Mouse (Mus musculus) cerebellum, postnatal 4 days (tissue): ENCODE data around the gene Sox12.
A peak's percentile ranks its signal among the peaks of the same experiment; 100 is the strongest.
"Not testable (repeated sequence)": the region's sequence is repeated elsewhere in the genome, so short reads cannot be mapped to it uniquely, and the experiment has no call there.

Source experiments
- DNase-seq, 2 experiments: peaks; one replicate each; pipeline ENCODE4 v3.0.0; 2022; ENCODE audit warnings: low spot score in 2 of 2, mixed read lengths in 1 of 2

Gene Sox12

GRCm38 (mm10) chr2:152397680-152398435 is at the start of gene Sox12:
Gene Sox12 (minus strand): TSS chr2:152398063.
- DNase-seq, result peak; percentile 98 to 99

GRCm38 (mm10) chr2:152447461-152447860 is 49.6 kb upstream of the Sox12 start:
- no peak for DNase-seq

GRCm38 (mm10) chr2:152446642-152447041 is 48.8 kb upstream of the Sox12 start:
- no peak for DNase-seq

GRCm38 (mm10) chr2:152443281-152443680 is 45.4 kb upstream of the Sox12 start:
- peak in 1 of 2 experiments; percentile 65 for DNase-seq

DNA sequence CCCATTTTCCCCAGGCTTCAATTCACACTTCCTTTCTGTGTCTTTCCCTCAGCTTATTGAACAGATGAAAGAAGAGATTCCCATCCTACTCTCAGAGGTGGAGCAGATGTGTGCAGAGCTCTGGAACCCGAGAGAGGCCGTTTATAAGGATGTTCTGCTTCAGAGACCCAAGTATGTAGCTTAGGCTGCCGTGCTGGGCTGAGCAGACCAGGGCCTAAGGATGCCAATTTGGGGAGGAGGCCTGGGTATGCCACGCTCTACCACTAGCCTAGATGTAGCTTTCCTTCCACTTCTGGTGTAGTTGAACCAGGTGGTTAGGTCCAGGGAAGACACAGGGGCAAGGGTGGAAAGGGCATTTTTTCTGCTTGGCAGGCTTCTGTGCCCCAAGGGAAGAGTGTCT is 44.5 kb upstream of the Sox12 start:
- DNase-seq, result no peak

- DNase-seq, result no peak
These were observed 42.0 kb upstream of the Sox12 start for GRCm38 (mm10) chr2:152439833-152440232.

DNA sequence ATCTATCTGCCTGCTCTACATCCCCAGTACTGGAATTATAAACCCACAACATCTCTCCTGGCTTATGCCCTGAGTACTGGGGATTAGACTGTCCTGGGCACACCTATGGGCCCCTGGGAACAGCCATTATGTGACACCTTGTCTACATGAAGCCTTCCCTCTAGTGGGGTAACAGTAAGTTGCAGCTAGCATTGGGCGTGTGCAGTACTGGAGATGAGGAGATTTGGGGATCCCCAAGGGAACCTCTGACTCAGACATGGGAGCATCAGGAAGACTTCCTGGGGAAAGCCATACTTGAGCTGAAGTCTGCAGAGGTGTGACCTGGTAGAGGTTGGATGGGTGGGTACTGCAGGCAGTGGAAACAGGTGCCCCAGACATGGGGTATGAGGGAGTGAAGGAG is 41.1 kb upstream of the Sox12 start:
- DNase-seq, result no peak

GRCm38 (mm10) chr2:152436983-152437860 is 39.4 kb upstream of the Sox12 start:
- DNase-seq, result peak; percentile 82 to 90

GRCm38 (mm10) chr2:152436405-152436901 is 38.6 kb upstream of the Sox12 start:
- no peak for DNase-seq

- DNase-seq, result not testable (repeated sequence)
These were observed 30.6 kb upstream of the Sox12 start for GRCm38 (mm10) chr2:152428481-152428880.

DNA sequence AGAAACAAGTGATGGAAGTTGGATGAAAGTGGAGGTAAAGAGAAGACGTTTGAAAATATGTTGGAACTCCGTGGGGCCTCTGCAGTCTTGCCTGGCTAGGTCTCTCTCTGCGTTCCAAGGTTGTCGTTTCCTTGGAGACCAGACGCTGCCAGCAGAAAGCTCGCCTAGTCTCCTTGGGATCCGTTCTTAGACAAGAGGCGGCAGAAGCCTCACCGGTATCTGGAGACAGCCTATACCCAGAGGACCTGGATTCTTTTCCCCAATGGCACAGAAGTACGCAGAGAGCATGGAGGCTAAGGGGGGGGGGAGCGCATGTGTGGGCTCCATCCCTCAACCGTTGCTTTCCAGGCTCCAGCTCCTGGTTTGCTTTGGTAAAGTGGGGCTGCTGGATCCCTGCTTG is 29.6 kb upstream of the Sox12 start:
- DNase-seq, result no peak

DNA sequence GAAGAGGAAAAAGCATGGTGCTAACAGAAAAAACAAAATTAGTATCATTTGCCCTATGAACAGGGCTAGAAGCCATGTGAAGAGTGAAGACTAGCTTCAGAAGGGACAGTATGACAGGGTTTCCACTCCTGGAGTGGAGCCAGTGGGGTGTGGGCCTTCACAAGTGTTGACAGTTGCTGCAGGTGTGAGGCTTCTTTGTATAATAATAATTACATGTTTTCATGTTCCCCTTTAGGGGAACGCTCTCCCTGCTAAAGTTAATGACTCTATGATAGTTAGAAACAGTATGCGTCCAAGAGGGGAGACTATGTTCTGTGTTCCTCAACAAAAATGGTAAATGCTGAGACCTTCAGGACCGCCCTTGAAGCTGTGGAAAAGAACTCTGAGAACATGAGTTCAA is 17.9 kb upstream of the Sox12 start:
- DNase-seq, result no peak

GRCm38 (mm10) chr2:152415287-152415686 is 17.4 kb upstream of the Sox12 start, which contains the start of gene 6820408C15Rik:
Gene 6820408C15Rik (plus strand): TSS chr2:152415587.
- no peak for DNase-seq

- peak; percentile 72 to 88 for DNase-seq
These were observed 16.8 kb upstream of the Sox12 start, which contains the start of gene Zcchc3 for GRCm38 (mm10) chr2:152414591-152415165. Gene Zcchc3 (minus strand): TSS chr2:152415027.

- peak in 1 of 2 experiments; percentile 31 for DNase-seq
These were observed 16.1 kb upstream of the Sox12 start for GRCm38 (mm10) chr2:152413765-152414584.

- no peak for DNase-seq
These were observed 15.4 kb upstream of the Sox12 start for GRCm38 (mm10) chr2:152413158-152413764.

DNA sequence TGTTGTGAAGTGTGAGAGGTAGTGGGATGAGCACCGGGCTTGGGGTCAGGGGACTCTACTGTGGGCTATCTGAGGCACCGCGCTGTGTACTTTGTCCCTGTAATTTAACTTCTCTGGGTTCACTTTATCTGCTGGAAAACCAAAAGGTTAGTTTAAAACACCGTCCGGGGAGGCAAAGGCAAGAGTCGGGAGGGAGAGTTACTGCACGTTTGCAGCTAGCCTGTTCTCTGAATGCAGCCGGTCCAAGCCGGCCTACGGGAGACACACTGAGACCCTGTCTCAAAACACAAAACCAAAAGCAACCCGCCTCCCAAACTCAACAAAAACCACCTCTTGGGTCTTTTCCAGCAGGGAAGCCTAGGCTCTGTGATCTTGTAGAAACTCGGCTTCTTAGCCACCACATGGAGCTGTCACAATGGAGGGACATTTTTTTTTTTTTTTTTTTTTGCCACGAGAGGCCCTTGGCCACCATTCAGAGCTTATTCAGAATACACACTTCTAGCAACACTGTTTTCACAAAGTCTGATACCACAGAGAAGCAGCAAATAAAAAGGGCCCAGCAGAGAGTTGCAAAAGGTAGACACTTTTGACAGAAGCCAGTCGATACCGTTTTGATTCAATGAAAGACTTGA is 14.8 kb upstream of the Sox12 start:
- no peak for DNase-seq

- DNase-seq, result no peak
These were observed 13.6 kb upstream of the Sox12 start for GRCm38 (mm10) chr2:152411471-152411870.

GRCm38 (mm10) chr2:152410971-152411371 is 13.1 kb upstream of the Sox12 start:
- peak; percentile 61 to 84 for DNase-seq

- no peak for DNase-seq
These were observed 11.9 kb upstream of the Sox12 start for GRCm38 (mm10) chr2:152409781-152410180.
